Comparison of ENCODE assay signal across 8 mouse cellular contexts in the genomic region with DNA sequence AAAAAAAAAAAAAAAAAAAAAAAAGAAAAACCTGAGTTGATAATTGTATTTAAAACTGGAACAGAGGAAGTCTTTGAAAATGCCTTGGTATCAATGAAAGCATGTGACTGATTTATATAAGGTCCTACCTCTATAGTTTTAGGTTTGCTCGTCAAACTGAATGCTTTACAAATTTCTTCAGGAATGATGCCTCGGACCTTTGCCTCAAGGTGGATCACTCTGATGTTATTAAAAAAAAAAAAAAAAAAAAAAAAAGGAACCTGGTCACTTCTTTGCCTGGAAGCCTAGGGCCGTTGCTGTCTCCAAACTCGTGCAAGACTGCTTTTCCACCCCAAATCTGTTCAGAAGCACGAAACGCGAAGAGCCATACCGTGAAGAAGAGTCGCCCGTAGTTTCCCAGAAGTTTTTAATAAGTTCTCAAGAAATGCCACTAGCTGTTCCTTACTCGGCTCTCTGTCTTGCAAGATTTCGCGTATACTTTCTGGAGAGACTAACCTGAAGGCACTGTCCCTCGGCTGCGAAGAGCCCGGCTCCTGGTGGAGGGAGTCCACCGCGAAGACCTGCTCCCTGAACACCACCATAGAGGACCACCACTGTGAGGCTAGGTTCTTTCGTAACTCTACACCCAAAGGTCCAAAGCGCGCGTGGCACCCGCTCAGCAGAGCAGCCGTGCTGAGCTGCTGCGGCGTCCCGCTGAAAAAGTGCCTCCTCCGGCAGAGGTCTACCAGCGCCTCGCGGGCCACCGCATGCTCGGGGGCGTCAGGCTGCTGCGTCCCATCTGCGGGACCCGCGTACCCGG. TPM values are rescaled to one million over a fixed set of nuclear protein-coding genes. Genes with fewer than 3 reads are reported as not detected.
DNase-seq lines count a peak whose midpoint lies in the region; ATAC-seq and TF ChIP-seq lines count a peak whose summit lies in the region.

No protein-coding gene starts in this region.

- DNase-seq in layer of hippocampus, adult 2 months (ENCODE audit: low spot score in 2 of 2): no peak
- DNase-seq in layer of hippocampus, adult 18-20 months (ENCODE audit: low spot score in 2 of 2): no peak
- peak; percentile 52 for DNase-seq in c-Kit-positive CD71-positive TER-119-positive erythroid progenitor cells, embryonic 14.5 days (ENCODE audit: low spot score)
- no peak for DNase-seq in midbrain, embryonic 14.5 days
- no peak for DNase-seq in T-cell, adult 2 months (ENCODE audit: low spot score)
- no peak for DNase-seq in ovary, postnatal 10 days (ENCODE audit: low spot score)
- DNase-seq in right cerebral cortex, adult 2 months (ENCODE audit: low spot score in 2 of 2): no peak

- no peaks in the 10 kb centered on the region for H3K27me3 ChIP-seq in hindbrain, embryonic 13.5 days
- no peaks in the 10 kb centered on the region for H3K27me3 ChIP-seq in midbrain, embryonic 14.5 days (ENCODE audit: control insufficient read depth, insufficient read depth, low read length)

- peak overlapping the region; percentile 90 for H3K4me3 ChIP-seq in layer of hippocampus, adult 2 months
- peak overlapping the region; percentile 73 for H3K4me3 ChIP-seq in hindbrain, embryonic 13.5 days
- peak overlapping the region; percentile 71 for H3K4me3 ChIP-seq in midbrain, embryonic 14.5 days (replicated peaks; ENCODE audit: low read depth, low read length)

- no peaks in the 10 kb centered on the region for H3K9me3 ChIP-seq in hindbrain, embryonic 13.5 days
- H3K9me3 ChIP-seq in midbrain, embryonic 14.5 days (ENCODE audit: control insufficient read depth, low read length): no peaks in the 10 kb centered on the region

- peak overlapping the region; percentile 91 for H3K27ac ChIP-seq in layer of hippocampus, adult 2 months
- peak overlapping the region; percentile 92 for H3K27ac ChIP-seq in hindbrain, embryonic 13.5 days
- H3K27ac ChIP-seq in midbrain, embryonic 14.5 days (replicated peaks; ENCODE audit: low read depth, low read length): peak overlapping the region; percentile 91

- H3K4me2 ChIP-seq in hindbrain, embryonic 13.5 days: peak overlapping the region; percentile 87
- H3K4me2 ChIP-seq in midbrain, embryonic 14.5 days (ENCODE audit: low read length): peak overlapping the region; percentile 89

- H3K9ac ChIP-seq in hindbrain, embryonic 13.5 days: peak overlapping the region; percentile 83
- peak overlapping the region; percentile 77 for H3K9ac ChIP-seq in midbrain, embryonic 14.5 days (replicated peaks; ENCODE audit: low read length)

- peaks cover 55% of the 10 kb centered on the region for H3K36me3 ChIP-seq in hindbrain, embryonic 13.5 days
- peaks cover 62% of the 10 kb centered on the region for H3K36me3 ChIP-seq in midbrain, embryonic 14.5 days (ENCODE audit: control insufficient read depth, insufficient read depth, low read length)

- no peak for TF ChIP-seq CTCF in layer of hippocampus, adult 2 months (conservative IDR thresholded peaks at IDR 0.05)

- ATAC-seq in hindbrain, embryonic 13.5 days (ENCODE audit: low FRiP score): no peak; the same call in none of the 2 replicates
- peak; percentile 83 for ATAC-seq in midbrain, embryonic 14.5 days (ENCODE audit: low FRiP score, low TSS enrichment)

- H3K4me1 ChIP-seq in hindbrain, embryonic 13.5 days (replicated peaks): peaks cover 30% of the 10 kb centered on the region
- no peaks in the 10 kb centered on the region for H3K4me1 ChIP-seq in midbrain, embryonic 14.5 days (ENCODE audit: control insufficient read depth, insufficient read depth, low read length)

- WGBS in hindbrain, embryonic 13.5 days: 3% methylated on average over 39 of the region's 39 CpGs
- 3% methylated on average over 39 of the region's 39 CpGs for WGBS in midbrain, embryonic 14.5 days

RNA-seq across cellular contexts. Expression of gene Polg2, which starts 0.5 kb away (rescaled TPM):
- 1 to 10 TPM; 3.1 to 5.0 TPM for total RNA-seq in layer of hippocampus, adult 2 months (2021)
- total RNA-seq in layer of hippocampus, adult 18-20 months (2021): 1 to 10 TPM; 4.0 to 4.9 TPM
- polyA plus RNA-seq in hindbrain, embryonic 13.5 days (2015; fragmentation: Nextera tagmentation; extraction: Ambion mirVana): 9.1 and 9.7 TPM in 2 replicates
- polyA plus RNA-seq in midbrain, embryonic 14.5 days (2014; fragmentation: Nextera tagmentation; extraction: Ambion mirVana): 9.4 and 9.5 TPM in 2 replicates

RNA-seq across cellular contexts. Expression of gene Ddx5, which starts 10.2 kb away (rescaled TPM):
- 100 to 1,000 TPM; 779 to 834 TPM for total RNA-seq in layer of hippocampus, adult 2 months (2021)
- total RNA-seq in layer of hippocampus, adult 18-20 months (2021): 100 to 1,000 TPM; 768 to 775 TPM
- polyA plus RNA-seq in hindbrain, embryonic 13.5 days (2015; fragmentation: Nextera tagmentation; extraction: Ambion mirVana): 431 and 450 TPM in 2 replicates
- polyA plus RNA-seq in midbrain, embryonic 14.5 days (2014; fragmentation: Nextera tagmentation; extraction: Ambion mirVana): 470 and 537 TPM in 2 replicates

RNA-seq across cellular contexts. Expression of gene Cep95, which starts 10.3 kb away (rescaled TPM):
- 10 to 100 TPM; 13.6 to 18.8 TPM for total RNA-seq in layer of hippocampus, adult 2 months (2021)
- 10 to 100 TPM; 10.3 to 10.7 TPM for total RNA-seq in layer of hippocampus, adult 18-20 months (2021)
- 15.7 and 18.2 TPM in 2 replicates for polyA plus RNA-seq in hindbrain, embryonic 13.5 days (2015; fragmentation: Nextera tagmentation; extraction: Ambion mirVana)
- polyA plus RNA-seq in midbrain, embryonic 14.5 days (2014; fragmentation: Nextera tagmentation; extraction: Ambion mirVana): 13.9 and 14.4 TPM in 2 replicates

RNA-seq across cellular contexts. Expression of gene Milr1, which starts 27.8 kb away (rescaled TPM):
- not detected for total RNA-seq in layer of hippocampus, adult 2 months (2021)
- total RNA-seq in layer of hippocampus, adult 18-20 months (2021): under 1 TPM in 1 of 2 experiments, not detected in 1; 0.20 TPM
- 0.78 and 1.3 TPM in 2 replicates for polyA plus RNA-seq in hindbrain, embryonic 13.5 days (2015; fragmentation: Nextera tagmentation; extraction: Ambion mirVana)
- polyA plus RNA-seq in midbrain, embryonic 14.5 days (2014; fragmentation: Nextera tagmentation; extraction: Ambion mirVana): 0.20 and 1.4 TPM in 2 replicates

RNA-seq across cellular contexts. Expression of gene Pecam1, which starts 28.4 kb away (rescaled TPM):
- total RNA-seq in layer of hippocampus, adult 2 months (2021): 10 to 100 TPM; 15.9 to 20.4 TPM
- total RNA-seq in layer of hippocampus, adult 18-20 months (2021): 10 to 100 TPM; 14.3 to 15.8 TPM
- polyA plus RNA-seq in hindbrain, embryonic 13.5 days (2015; fragmentation: Nextera tagmentation; extraction: Ambion mirVana): 17.4 and 17.6 TPM in 2 replicates
- polyA plus RNA-seq in midbrain, embryonic 14.5 days (2014; fragmentation: Nextera tagmentation; extraction: Ambion mirVana): 9.7 and 14.8 TPM in 2 replicates
